Mouse (Mus musculus) cerebellum, postnatal 25 days (tissue): Measurements from ENCODE around the gene Slc27a3.
"Not testable (repeated sequence)": the region's sequence is repeated elsewhere in the genome, so short reads cannot be mapped to it uniquely, and the experiment has no call there.

Experiments used
- DNase-seq, 2 experiments: peaks; one replicate each; pipeline ENCODE4 v3.0.0; 2021; ENCODE audit warnings: mixed read lengths in 2 of 2

Gene Slc27a3

DNA sequence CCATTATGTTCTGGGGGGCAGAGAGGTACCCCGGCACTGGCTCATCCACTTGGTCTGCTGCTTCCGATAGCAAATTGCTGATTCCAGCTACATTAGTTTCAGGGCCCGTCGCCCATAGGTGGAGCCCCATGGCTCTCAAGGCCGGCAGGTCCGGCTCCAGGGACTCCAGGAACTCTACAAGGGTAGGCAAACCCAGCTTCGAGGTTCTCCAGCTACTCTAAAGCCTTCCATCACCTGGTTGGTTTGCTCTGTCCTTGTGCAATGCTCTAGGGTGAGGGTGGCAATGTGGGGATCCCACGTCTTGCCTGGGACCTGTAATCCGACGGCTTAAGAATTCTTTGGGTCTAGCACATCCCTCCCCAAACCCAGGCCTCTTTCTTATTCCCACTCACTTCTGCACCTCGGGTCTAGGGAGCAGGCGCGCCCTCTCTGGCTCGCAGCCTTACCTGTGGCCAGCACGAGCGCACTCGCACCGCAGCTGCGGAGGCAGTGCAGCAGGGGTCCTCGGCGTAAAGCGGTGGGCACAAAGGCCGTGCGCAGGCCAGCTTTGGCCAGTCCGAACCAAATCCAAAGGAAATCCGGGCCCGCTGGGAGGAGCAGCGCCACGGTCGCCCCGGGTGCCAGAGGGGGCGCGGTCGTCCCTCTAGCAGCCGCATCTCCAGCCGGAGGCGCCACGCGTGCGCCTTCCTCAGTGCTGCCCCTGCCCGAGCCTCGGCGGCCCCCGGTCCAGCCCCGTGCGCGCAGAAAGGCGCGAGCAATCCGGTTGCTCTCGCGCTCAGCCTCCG, 820 bp downstream of the Slc27a3 start:
- DNase-seq: peak; percentile 52 to 58

DNA sequence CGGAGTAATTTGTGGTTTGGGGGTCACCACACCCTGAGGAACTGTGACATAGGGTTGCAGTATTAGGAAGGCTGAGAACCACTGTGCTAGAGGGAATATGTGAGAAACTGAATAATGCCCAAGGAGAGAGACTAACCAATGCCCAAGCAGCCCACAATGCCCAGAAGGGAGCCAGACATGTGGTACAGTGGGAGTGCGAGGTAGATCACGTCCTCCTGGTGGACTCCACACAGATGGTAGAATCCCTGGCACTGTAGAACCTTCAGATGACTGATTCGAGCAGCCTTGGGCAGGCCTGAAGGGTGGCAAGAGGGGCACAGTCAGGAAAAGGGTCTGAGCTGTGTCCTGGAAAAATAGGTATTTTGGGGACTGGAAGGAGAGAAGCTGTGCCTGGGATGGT, 1.5 kb downstream of the Slc27a3 start:
- no peak for DNase-seq

DNA sequence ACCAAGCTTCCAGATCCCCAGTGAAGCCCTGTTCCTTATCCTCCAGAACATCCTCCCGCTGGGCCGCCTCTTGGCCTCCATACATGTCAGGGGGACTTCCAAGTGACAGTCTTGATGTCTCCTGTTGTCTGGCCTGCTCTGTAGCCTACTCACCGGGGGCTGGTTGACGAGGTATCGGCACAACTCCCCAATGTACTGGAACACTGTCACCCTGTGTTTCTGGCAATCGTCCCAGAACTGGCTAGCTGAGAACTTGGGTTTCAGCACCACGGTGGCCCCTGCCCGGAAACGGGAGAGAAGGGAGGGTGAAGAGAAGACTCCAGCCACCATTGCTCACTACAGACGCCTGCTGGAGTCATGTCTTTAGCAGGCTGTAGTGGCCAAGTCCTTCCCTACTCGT, 2.3 kb downstream of the Slc27a3 start:
- peak in 1 of 2 experiments; percentile 35 for DNase-seq

DNA sequence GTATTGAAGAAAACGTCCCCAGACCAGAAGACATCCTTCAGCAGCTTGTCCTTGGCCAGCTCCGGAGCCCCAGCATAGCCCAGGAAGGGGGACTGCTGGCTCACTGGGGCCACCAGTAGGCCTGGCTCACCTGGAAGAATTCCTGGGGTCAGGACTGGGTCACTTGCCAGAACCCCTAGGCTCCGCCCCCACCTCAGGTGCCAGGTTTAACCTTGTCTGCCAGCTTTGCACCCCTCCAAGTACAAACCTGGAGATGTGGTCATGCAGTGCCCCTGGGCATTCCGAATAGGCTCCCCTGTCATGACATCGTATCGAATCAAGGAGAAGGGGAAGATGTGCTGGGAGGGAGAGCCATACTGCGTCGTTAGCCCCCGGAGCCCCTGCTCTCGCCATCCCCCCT, 2.9 kb downstream of the Slc27a3 start:
- no peak for DNase-seq

DNA sequence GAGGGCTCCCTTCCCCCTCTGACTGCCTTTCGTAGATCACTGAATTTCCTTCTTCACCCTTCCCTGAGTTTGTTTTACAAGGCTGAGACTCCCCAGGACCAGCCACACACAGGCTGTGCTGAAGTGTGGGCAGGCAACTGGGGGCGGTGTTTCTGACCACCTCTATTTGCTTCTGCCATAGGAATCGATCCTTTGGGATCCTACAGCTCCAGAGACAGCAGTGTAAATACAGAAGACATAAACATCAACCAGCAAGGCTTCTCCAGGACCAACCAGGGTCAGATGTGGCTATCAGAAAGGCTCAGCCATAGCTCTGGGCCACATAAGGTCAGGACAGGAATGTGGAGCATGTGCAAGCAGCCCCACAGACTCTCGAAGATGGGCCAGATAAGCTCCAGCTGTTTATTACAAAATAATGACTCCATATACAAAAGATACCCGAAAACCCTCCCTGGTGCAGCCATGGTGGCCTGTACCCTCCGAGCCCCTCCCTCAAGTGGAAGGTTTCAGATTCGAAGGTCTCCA, 4.8 kb downstream of the Slc27a3 start:
- DNase-seq: no peak

DNA sequence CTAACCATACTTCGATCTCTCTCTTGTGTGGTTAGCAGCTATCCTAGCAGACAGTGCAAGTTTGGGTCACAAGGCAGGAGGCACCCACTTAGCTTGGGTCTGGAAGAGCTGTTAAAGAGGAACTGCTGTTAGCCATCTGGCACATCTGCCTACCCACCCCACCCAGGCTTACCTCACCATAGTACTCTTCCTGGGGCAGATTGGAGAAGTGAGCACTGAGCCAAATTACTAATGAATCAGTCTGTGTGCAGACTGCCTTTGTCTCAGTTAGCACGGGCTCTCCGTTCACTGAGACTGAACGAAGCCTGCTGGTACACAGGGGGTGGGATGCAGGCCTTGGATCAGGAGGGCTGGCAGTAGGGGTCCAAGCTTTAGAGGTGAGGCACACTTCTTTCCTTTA, 6.0 kb downstream of the Slc27a3 start:
- peak in 1 of 2 experiments; percentile 26 for DNase-seq

DNA sequence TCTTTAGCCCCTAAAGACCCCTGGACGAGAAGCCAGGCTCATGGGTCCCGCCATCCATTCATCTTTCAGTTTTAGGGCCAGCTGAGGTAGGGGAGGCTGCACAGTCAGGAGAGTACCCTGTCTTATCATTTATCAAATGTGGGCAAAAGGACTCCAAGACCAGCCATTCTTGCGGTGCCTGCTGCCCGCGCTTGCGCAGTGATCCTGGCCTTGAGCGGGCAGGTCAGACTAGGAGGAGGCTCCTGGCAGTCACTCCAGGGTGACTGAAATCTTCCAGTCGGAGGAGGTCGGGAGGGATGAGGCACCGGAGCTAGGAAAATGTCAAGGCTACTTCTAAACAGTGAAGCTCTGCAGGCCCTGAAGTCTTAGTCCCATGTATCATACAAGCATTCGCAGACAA, 8.0 kb downstream of the Slc27a3 start:
- no peak for DNase-seq

DNA sequence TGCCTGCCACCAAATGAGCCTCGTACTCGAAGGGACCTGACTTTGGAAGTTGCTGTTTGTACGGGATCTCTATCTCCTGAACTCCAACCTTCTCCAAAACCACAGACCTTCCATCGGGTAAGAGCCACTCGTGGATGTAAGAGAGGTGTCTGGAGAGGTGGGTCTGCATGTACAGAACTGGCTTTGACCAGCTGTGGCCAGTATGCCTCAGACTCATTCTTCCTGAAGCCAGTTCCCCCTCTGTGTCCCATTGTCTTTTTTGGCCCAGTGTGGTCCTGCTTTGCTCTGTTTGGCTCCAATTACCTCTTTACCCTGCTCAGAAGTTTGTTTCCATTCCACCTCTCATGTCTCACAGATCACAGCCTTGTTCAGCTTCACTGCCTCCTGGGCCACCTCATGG, 11.2 kb downstream of the Slc27a3 start:
- no peak for DNase-seq

DNA sequence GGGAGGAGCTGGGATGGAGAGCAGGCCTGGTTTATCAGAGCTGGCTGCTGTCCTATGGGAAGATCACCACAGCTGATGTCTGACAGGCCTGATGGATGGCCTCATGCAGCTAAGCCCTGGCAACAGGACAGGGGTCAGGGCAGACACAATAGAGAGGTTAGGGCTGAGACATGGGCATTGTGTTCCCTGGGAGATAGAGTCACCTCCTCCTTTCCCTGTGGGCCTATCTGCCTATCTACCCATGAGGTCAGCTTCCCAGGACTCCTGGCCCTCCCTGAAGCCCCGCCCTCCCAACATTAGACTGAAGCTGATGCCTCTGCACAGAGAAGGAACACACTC, 13.5 kb downstream of the Slc27a3 start:
- no peak for DNase-seq

DNA sequence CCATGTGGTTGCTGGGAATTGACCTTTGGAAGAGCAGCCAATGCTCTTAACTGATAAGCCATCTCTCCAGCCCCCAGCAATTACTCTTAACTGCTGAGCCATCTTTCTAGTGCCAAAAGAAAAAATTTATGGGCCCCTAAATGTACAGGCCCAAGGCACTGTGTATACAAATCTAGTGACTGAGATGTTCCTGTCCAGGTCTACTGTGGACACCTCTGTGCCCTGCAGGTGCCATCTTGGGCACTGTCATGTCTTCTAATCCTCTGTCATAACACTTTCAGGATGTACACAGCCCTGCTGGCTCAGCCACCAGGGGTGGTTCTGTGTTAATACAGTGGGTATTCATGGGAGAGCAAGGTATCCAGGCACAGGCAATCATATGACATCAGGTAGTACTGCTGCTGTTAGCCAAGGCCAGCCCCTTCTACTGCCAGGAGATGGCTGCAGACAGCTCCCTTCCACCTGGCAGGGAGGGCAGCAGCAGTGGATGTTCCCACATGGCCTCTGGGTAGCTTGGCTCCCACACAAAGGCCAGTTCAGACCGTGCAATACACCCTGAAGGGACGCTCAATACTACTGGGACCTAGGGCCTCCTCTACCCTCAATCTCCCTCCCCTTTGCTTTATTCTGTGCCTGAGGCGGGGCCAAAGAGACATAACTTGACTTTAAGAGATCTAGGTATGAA, 14.0 kb downstream of the Slc27a3 start:
- DNase-seq: no peak

DNA sequence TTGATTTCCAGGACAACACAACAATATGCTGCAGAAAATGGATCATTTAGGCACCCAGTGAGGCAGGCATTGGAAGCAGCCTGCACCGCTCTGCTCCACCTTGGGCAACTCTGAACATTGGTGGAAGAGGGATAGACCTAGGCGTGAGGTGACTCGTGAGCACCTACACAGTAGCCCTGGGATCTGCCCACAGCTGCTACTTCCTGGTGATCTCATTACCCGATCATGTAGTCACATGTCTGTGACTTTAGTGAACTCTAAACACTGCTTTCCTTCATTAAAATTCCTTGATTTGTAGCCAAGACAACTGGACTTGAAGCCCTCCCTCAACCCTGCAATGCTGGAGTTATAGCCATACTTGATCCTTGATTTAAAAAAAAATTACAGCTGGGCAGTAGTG, 15.4 kb downstream of the Slc27a3 start:
- no peak for DNase-seq

DNA sequence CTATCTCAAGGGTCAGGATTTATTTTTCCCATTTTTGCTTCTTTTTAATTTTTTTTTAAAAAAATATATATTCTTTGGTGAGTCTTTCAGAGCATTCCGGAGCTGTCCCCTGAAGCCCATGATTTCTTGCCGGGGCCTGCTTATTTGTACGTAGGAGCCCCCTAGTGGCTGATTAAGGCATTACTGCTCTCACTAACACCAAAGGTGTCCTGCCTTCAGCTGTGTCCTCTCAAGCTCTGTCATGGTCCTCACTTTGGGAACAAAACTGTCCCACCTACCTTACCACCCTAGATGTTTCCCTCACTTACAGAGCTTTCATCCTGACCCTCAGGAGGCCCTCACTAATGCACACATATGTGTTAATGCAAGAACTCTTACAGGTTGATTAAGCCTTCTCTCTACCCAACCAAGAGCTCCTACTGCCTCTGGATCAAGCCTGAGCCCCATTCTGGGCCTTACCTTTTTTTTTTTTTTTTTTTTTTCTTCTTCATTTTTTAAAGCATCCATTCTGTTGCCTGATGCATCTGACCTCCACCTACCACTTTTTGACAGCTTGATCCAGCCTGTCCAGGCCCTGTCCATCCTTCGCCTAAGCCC, 16.2 kb downstream of the Slc27a3 start:
- DNase-seq: peak; percentile 76 to 91

DNA sequence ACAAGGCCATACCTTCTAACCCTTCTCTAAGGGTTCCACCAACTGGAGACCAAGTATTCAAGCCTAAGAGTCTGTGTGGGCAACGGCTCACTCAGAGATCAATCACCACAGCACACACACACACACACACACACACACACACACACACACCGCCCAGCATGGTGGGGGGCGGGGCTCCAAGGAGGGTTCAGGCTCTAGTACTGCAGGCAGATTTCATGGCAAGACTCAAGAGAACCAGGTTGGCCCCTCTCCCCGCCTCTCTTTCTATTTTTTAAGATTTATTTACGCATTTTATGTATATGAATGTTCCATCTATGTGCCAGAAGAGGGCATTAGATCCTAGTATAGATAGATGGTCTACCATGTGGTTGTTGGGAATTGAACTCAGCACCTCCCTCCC, 16.9 kb downstream of the Slc27a3 start:
- no peak for DNase-seq

DNA sequence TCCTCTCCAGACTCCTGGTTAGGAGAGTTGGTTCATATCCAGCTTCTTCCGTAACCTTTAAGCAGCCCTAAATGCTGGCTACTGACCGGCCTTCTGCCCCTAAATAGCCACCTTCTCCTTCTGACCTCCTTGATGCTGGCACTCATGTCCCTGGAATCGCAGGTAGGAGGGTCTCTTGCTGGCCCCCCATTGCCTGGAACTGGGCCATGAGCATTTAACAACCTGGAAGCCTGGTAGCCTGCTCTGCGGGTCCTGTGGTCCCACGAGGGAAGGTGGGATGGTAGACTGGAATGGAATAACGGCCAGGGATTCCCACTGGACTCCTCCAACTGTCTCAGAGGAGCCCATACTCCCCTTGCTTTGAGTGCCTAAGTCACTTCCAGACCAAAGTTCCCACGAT, 17.9 kb downstream of the Slc27a3 start:
- no peak for DNase-seq

DNA sequence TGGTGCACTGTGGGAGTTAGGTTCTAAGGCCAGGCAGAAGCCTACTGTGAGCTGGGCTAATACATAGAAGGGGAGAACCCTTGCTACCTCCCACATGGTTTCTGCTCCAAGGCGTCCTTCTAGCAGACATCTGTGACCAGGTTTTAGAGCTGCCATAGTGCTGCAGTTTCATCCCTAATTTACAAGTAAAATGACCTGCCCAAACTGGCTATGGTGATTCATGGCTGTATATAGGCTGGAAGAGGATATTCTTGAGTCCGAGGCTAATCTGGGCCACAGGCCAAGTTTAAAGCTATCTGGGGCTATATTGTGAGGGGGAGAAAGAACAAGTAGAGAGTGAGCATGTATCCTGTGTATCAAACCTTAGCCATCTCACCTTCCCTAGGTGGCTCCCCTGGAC, 20.7 kb downstream of the Slc27a3 start:
- no peak for DNase-seq

DNA sequence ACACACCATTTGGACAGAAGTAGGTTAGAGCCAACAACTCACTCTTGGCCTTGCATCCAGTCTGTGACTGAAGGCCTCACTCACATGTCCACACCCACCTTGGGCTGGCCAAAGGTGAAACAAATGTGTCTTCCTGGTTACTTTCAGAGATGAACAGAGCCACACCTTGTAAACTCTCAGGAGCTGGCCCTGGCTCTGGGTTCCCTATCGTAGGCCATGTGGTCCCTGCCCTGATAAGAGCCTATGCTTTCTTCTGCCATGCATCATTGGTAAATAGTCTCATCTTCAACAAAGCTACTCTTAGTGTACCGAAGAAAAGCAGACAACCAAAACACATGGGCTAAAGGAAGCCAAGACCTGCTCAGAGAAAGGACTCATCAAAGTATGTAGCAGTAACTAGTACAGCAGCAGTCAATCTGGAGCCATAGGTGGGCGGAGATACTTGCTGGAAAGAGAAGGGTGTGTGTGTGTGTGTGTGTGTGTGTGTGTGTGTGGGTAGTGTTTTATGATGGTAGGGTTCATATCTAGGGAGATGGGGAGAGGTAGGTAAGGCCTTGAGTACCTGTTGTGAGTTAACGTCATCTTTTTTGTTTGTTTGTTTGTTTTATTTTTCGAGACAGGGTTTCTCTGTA, 22.6 kb downstream of the Slc27a3 start:
- no peak for DNase-seq

DNA sequence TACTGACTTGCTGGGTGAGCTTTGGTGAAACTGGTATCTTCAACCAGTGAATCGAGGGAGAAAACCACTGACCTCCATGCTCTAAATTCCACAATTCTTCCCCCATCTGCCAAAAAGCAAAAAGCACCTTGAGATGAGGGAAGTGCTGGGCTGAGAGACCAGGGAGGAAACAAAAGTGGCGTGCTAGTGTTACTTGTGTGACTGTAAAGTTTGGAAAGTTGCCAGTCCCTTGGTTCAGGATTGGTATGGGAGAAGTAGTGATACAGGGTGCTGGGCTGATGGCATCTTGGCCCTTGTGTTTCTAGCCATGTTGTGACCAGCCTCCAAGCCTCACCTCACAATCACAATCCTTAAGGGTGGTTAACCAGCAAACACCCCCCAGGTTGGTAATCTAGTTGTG, 27.4 kb downstream of the Slc27a3 start:
- no peak for DNase-seq

DNA sequence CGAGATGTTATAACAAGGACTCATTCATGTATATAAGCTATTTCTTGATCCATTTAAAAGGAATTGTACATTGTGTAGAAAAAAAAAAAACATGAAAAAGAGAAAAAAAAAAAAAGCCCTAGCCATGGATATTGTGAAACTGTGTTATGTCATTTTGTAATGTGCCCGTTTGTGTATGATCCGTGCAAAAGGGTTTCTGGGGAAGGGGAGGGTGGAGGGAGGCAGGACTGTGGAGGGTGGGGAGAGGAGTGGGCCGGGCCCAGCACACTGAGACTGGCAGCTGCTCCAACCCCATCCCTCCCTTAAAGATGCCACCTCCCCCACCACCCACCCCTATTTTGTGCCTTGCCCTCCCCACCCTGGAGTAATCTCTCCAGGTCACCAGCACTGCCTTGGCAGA, 28.3 kb downstream of the Slc27a3 start:
- DNase-seq: no peak

DNA sequence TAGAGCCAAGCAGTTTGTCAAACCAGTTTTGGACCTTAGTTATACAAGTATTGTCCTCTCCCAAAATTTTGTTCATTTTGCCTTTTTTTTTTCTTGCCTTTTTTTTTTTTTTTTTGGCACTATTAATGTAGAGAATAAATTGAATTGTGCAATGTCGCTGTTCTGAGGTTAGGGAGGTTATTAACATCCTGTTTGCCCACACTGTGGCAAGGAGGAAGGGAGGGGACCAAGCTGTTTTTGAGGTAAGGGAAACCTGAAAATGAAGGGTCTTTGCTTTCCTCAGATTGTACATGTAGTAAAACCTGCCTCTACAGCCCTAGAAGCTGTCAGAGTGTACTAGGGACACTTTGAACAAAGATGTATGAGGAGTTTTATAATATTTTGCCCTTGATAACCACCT, 30.5 kb downstream of the Slc27a3 start:
- no peak for DNase-seq

DNA sequence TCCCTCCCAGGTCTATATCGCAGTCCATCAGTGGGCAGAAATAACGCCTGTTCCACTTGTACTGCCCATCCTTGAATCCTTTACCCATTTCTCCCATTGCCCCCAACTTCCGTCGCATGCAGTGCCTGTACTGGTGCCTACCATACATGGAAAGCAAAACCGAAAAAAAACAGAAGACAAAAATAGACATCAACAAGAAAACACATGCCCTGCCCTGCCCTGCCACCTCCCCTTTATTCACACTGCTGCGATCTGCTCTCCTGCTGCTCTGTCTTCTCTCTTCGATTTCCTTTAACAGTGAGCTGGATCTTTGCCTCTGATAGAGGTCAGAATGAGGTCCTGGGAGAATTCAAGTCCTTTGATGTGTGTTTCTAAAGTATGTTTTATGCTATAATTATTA, 31.8 kb downstream of the Slc27a3 start:
- no peak for DNase-seq

DNA sequence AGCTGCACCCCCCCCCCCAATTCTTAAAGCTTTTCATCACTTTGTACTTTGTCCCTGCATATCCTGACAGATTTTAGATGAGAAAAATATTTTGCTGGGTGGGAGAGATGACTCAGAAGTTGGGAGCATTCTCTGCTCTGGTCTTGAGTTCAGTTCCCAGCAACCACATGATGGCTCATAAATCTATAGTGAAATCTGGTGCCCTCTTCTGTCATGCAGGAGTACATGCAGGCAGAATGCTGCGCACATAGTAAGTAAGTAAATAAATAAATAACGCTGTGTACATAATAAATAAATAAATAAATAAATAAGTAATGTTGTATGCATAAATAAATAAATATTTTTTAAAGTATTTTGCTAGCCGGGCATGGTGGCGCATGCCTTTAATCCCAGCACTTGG, 41.9 kb downstream of the Slc27a3 start:
- DNase-seq: no peak

DNA sequence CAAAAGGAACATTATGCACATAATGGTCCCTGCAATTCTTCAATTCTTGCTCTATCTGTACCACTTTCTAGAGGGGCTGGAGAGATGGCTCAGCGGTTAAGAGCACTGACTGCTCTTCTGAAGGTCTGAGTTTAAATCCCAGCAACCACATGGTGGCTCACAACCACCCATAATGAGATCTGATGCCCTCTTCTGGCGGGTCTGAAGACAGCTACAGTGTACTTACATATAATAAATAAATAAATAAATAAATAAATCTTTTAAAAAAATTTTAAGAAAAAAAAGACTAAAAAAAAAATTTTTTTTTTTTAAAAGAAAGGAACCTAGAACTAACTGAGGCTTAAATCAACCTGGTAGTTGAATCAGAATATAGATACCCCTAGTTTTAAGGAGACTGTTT, 46.9 kb downstream of the Slc27a3 start:
- DNase-seq: not testable (repeated sequence)

DNA sequence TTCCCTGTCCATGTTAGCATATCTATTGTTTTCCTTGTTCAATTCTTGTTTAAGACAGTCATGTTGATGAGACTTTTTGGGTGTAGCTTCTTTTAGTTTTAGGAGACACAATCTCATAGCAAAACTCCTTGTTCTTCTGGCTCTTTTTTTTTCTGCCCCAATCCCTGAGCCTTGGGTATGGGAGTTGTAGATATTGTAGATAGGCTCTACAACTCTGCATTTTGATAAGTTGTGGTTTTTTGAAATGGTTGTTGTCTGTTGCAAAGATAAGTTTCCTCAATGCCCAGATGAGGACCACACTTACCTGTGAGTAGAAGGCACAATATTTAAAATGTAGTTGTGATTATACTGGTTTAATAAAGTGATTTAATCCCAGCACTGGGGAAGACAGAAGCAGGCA, 49.6 kb downstream of the Slc27a3 start:
- no peak for DNase-seq

DNA sequence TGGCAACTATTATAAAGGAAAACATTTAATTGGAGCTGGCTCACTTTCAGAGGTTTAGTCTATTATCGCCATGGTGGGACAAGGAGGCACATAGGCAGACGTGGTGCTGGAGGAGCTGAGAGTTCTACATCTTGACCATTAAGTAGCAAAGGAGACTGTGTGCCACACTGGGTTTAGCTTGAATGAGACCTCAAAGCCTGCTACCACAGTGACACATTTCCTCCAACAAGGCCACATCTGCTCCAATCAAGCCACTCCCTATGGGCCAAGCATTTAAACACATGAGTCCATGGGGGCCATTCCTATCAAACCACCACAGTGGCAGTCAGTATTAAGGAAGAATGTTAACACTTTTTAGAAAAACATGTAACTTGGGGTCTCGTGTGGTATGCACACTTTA, 51.5 kb downstream of the Slc27a3 start:
- no peak for DNase-seq
